In genomic region chrX:140531356-140531755, GRCm38 (mm10) we compare ENCODE assay signal across 12 mouse cellular contexts.
"Had no signal": no experiment of that assay in that cellular context is flagged by ENCODE, and none has a peak within 500 bp of the region (broad histone marks: within the 10 kb centered on the region; RNA-seq: fewer than 3 reads in every experiment).

No protein-coding gene starts in this region.

- H3K9ac ChIP-seq: limb, embryonic 13.5 days; liver, embryonic 15.5 days; lung, embryonic 14.5 days; neural tube, embryonic 12.5 days had no signal

- H3K4me3 ChIP-seq: limb, embryonic 13.5 days; liver, embryonic 15.5 days; midbrain, embryonic 10.5 days; myocyte; neural tube, embryonic 12.5 days had no signal

- H3K36me3 ChIP-seq: limb, embryonic 13.5 days; liver, embryonic 15.5 days; midbrain, embryonic 10.5 days; neural tube, embryonic 12.5 days had no signal

- H3K4me2 ChIP-seq: limb, embryonic 13.5 days; liver, embryonic 15.5 days; lung, embryonic 14.5 days; neural tube, embryonic 12.5 days had no signal

- H3K9me3 ChIP-seq: limb, embryonic 13.5 days; liver, embryonic 15.5 days; midbrain, embryonic 10.5 days; neural tube, embryonic 12.5 days had no signal

- H3K4me1 ChIP-seq: liver, embryonic 15.5 days; midbrain, embryonic 10.5 days; neural tube, embryonic 12.5 days had no signal

- DNase-seq: kidney, adult 8-10 months; kidney, postnatal 25 days; left cerebral cortex, postnatal 4 days; lung, embryonic 14.5 days; midbrain, embryonic 14.5 days; spleen, adult 18-20 months; thymus, postnatal 4 days had no signal

- H3K27ac ChIP-seq: limb, embryonic 13.5 days; liver, embryonic 15.5 days; midbrain, embryonic 10.5 days; neural tube, embryonic 12.5 days had no signal
